Mouse (Mus musculus) bone marrow, adult 2 months (tissue): ENCODE data around the gene Btn2a2.

ENCODE experiments used
- CTCF ChIP-seq: fragments of 200-500 bp; IDR thresholded peaks from 2 replicates; pipeline ENCODE4 v1.5.1; 2011; ENCODE audit warnings: low read length, control low read depth; ENCODE audit not compliant: control insufficient read depth, insufficient read depth
- POLR2A ChIP-seq: fragments of 200-500 bp; IDR thresholded peaks from 2 replicates; pipeline ENCODE4 v1.6.1; 2011; ENCODE audit warnings: low read depth, mild to moderate bottlenecking, control low read depth, low read length, borderline replicate concordance; ENCODE audit not compliant: control insufficient read depth

GRCm38 (mm10) chr13:23497656-23498321, 9.1 kb upstream of the Btn2a2 start:
- no peak for TF ChIP-seq POLR2A
- TF ChIP-seq CTCF = no peak
